Comparison of ENCODE assay signal across 24 mouse cellular contexts in the genomic region with DNA sequence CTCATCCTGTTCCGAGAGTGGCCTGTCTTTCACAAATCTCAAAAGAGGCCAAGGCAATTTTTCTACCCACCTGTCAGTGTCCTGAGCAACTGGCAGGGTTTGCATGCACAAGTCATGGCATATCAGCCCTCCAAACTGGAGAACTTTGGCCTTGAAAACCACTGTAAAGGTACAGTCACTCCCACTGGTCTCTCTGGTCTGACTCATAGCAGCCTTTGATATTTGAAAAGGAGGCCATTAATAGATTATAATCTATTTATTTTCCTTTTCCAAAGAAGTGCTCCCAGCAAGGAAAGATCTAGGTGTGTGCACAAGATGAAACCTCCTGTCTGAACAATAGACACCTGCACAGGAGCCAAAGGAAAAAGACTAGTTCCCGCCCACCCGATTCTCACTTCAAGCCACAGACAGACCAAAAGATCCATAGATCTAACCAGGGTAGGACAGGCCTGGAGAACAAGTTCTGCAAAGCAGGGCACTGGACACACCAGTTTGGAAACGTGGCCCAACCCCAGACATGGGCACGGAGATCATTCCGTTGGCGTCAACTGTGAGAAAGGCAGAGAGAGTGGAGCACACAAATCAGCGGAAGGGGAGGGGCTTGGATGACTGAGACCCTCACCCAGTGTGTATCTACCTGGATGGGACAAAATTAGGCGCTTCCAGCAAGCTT.
DNase-seq lines count a peak whose midpoint lies in the region; ATAC-seq lines count a peak whose summit lies in the region.
"Had no signal": no experiment of that assay in that cellular context is flagged by ENCODE, and none has a peak within 500 bp of the region (broad histone marks: within the 10 kb centered on the region; RNA-seq: fewer than 3 reads in every experiment).

No protein-coding gene starts in this region.

- no peaks in the 10 kb centered on the region for H3K4me1 ChIP-seq in intestine, embryonic 15.5 days (replicated peaks)
- H3K4me1 ChIP-seq in stomach, embryonic 14.5 days (ENCODE audit: control insufficient read depth, insufficient read depth, low read length), result no peaks in the 10 kb centered on the region
- no peaks in the 10 kb centered on the region for H3K4me1 ChIP-seq in forebrain, embryonic 10.5 days
- H3K4me1 ChIP-seq: hindbrain, embryonic 10.5 days; liver, embryonic 13.5 days; midbrain, embryonic 12.5 days had no signal

- no peaks in the 10 kb centered on the region for H3K9me3 ChIP-seq in intestine, embryonic 15.5 days
- H3K9me3 ChIP-seq in stomach, embryonic 14.5 days (ENCODE audit: control insufficient read depth, low read depth, low read length), result no peaks in the 10 kb centered on the region
- H3K9me3 ChIP-seq in forebrain, embryonic 10.5 days, result no peaks in the 10 kb centered on the region
- H3K9me3 ChIP-seq: embryonic facial prominence, embryonic 10.5 days; hindbrain, embryonic 10.5 days; liver, embryonic 13.5 days; midbrain, embryonic 12.5 days had no signal

- peak; percentile 80 for ATAC-seq in intestine, embryonic 15.5 days
- ATAC-seq in stomach, embryonic 14.5 days (ENCODE audit: insufficient number of reproducible peaks, insufficient read depth, low FRiP score, low read depth), result peak; percentile 56; the same call in 1 of the 2 replicates
- ATAC-seq: forebrain, postnatal 0 days; hindbrain, postnatal 0 days had no signal

- H3K27ac ChIP-seq in intestine, embryonic 15.5 days, result peak overlapping the region; percentile 40; the same call in 1 of the 2 replicates
- H3K27ac ChIP-seq in stomach, embryonic 14.5 days (ENCODE audit: low read length), result no peak overlapping the region
- H3K27ac ChIP-seq in forebrain, embryonic 10.5 days, result no peak overlapping the region
- H3K27ac ChIP-seq: embryonic facial prominence, embryonic 10.5 days; hindbrain, embryonic 10.5 days; hindbrain, postnatal 0 days; kidney, postnatal 0 days; liver, embryonic 13.5 days; midbrain, embryonic 12.5 days had no signal

- H3K27me3 ChIP-seq in intestine, embryonic 15.5 days (replicated peaks), result no peaks in the 10 kb centered on the region
- no peaks in the 10 kb centered on the region for H3K27me3 ChIP-seq in stomach, embryonic 14.5 days (ENCODE audit: control insufficient read depth, insufficient read depth, low read length)
- no peaks in the 10 kb centered on the region for H3K27me3 ChIP-seq in forebrain, embryonic 10.5 days (ENCODE audit: poor library complexity, severe bottlenecking)
- H3K27me3 ChIP-seq: liver, embryonic 13.5 days; midbrain, embryonic 12.5 days had no signal

- no peaks in the 10 kb centered on the region for H3K36me3 ChIP-seq in intestine, embryonic 15.5 days
- H3K36me3 ChIP-seq in stomach, embryonic 14.5 days (ENCODE audit: control insufficient read depth, insufficient read depth, low read length), result no peaks in the 10 kb centered on the region
- H3K36me3 ChIP-seq in forebrain, embryonic 10.5 days (replicated peaks), result no peaks in the 10 kb centered on the region
- H3K36me3 ChIP-seq: embryonic facial prominence, embryonic 10.5 days; hindbrain, embryonic 10.5 days; midbrain, embryonic 12.5 days had no signal

- peak; percentile 39 to 54 for DNase-seq in urinary bladder, adult 18-20 months (ENCODE audit: low spot score in 2 of 2)
- no peak for DNase-seq in urinary bladder, postnatal 10 days (ENCODE audit: low spot score)
- DNase-seq in urinary bladder, postnatal 36 days (ENCODE audit: low spot score in 2 of 2), result peak; percentile 39 to 54
- DNase-seq in forebrain, embryonic 10.5 days (ENCODE audit: extremely low spot score, low spot score), result no peak
- no peak for DNase-seq in cerebellum, postnatal 4 days (ENCODE audit: low spot score in 2 of 2)
- DNase-seq: cerebellum, adult 9-10 months; forebrain, postnatal 0 days; kidney, adult 2 months; layer of hippocampus, adult 9-11 months; liver, embryonic 13.5 days; lung, adult 2 months; lung, postnatal 14 days; right cerebral cortex, postnatal 14 days; spleen, adult 18-20 months; thymus, adult 18-20 months; thymus, postnatal 36 days had no signal

- H3K4me3 ChIP-seq in intestine, embryonic 15.5 days (replicated peaks), result no peak overlapping the region
- no peak overlapping the region for H3K4me3 ChIP-seq in stomach, embryonic 14.5 days (ENCODE audit: low read depth, low read length)
- H3K4me3 ChIP-seq in forebrain, embryonic 10.5 days, result no peak overlapping the region
- H3K4me3 ChIP-seq: embryonic facial prominence, embryonic 10.5 days; hindbrain, embryonic 10.5 days; liver, embryonic 13.5 days; midbrain, embryonic 12.5 days had no signal

- H3K9ac ChIP-seq in intestine, embryonic 15.5 days, result no peak overlapping the region
- no peak overlapping the region for H3K9ac ChIP-seq in stomach, embryonic 14.5 days (replicated peaks; ENCODE audit: low read depth, low read length)
- H3K9ac ChIP-seq: forebrain, postnatal 0 days; liver, embryonic 13.5 days; midbrain, embryonic 12.5 days had no signal

- WGBS in intestine, embryonic 15.5 days, result 83% methylated on average over 9 of the region's 9 CpGs
- 75% methylated on average over 9 of the region's 9 CpGs for WGBS in stomach, embryonic 14.5 days
- 93% methylated on average over 9 of the region's 9 CpGs for WGBS in forebrain, embryonic 10.5 days

- H3K4me2 ChIP-seq in intestine, embryonic 15.5 days (replicated peaks), result no peak overlapping the region
- no peak overlapping the region for H3K4me2 ChIP-seq in stomach, embryonic 14.5 days (replicated peaks; ENCODE audit: low read depth, low read length)
- H3K4me2 ChIP-seq: heart, embryonic 11.5 days; liver, embryonic 13.5 days; midbrain, embryonic 12.5 days had no signal

Comparison
In these comparisons a context has a peak if more than half of its experiments do, and no peak if none do; other contexts are left out.
1. DNase-seq: peak in urinary bladder, adult 18-20 months (2 of 2) and urinary bladder, postnatal 36 days (2 of 2); none in urinary bladder, postnatal 10 days (single experiment), forebrain, embryonic 10.5 days (single experiment) and cerebellum, postnatal 4 days (0 of 2).